Mouse (Mus musculus) G1E (cell line): ENCODE data around the gene Ltbp4. TPM values are rescaled to one million over a fixed set of nuclear protein-coding genes. Genes with fewer than 3 reads are reported as not detected.

Experiments
- ATAC-seq: 2 replicates; pipeline ENCODE4 v1.8.0; 2016; ENCODE audit warnings: mild to moderate bottlenecking; ENCODE audit not compliant: insufficient number of reproducible peaks, poor library complexity, low FRiP score, severe bottlenecking; ENCODE audit errors: extremely low read depth
- DNase-seq: peaks from one replicate; pipeline ENCODE4 v3.0.0; 2012; ENCODE audit warnings: low spot score
- H3K27me3 ChIP-seq: 2 replicates; pipeline ENCODE4 v1.6.1; 2012; ENCODE audit warnings: mild to moderate bottlenecking, low read length, inconsistent platforms; ENCODE audit not compliant: insufficient read depth
- H3K36me3 ChIP-seq: replicated peaks from 2 replicates; pipeline ENCODE3; 2012; ENCODE audit warnings: mild to moderate bottlenecking, inconsistent platforms
- H3K4me1 ChIP-seq: 2 replicates; pipeline ENCODE4 v1.6.1; 2012; ENCODE audit warnings: low read depth, low read length, inconsistent platforms, mixed read lengths; ENCODE audit not compliant: insufficient read depth
- H3K4me3 ChIP-seq: 2 replicates; pipeline ENCODE4 v1.5.1; 2012; ENCODE audit warnings: low read depth, mild to moderate bottlenecking, inconsistent platforms, low read length, moderate library complexity, mixed read lengths
- H3K9me3 ChIP-seq: replicated peaks from 2 replicates; pipeline ENCODE4 v1.6.1; 2012; ENCODE audit warnings: inconsistent platforms
- CTCF ChIP-seq: IDR thresholded peaks from 2 replicates; pipeline ENCODE4 v1.5.1; 2012; ENCODE audit warnings: low read depth, low read length, inconsistent platforms, mixed read lengths
- GATA1 ChIP-seq: IDR thresholded peaks from 2 replicates; pipeline ENCODE4 v1.6.1; 2012; ENCODE audit warnings: borderline replicate concordance, low read length, inconsistent platforms, mixed read lengths
- GATA2 ChIP-seq: IDR thresholded peaks from 2 replicates; pipeline ENCODE4 v1.6.1; 2012; ENCODE audit warnings: low read depth, low read length, inconsistent platforms, borderline replicate concordance
- POLR2AphosphoS5 ChIP-seq: IDR thresholded peaks from 2 replicates; pipeline ENCODE4 v1.6.1; 2012; ENCODE audit warnings: low read depth, low read length, inconsistent platforms; ENCODE audit not compliant: insufficient replicate concordance
- TAL1 ChIP-seq: conservative IDR thresholded peaks from 2 replicates; pipeline ENCODE4 v1.6.1; 2012; ENCODE audit warnings: low read depth, low read length, inconsistent platforms, mixed read lengths
- polyA plus RNA-seq: library from polyadenylated mRNA; stranded (reverse); fragments of >175 nt; gene quantifications from 2 replicates; pipeline ENCODE4 v1.2.3, GENCODE M21; 2012
- total RNA-seq, 2 experiments: library from RNA; stranded (forward) in 1 of 2; stranded (reverse) in 1 of 2; fragments of 200-1000 nt in 1 of 2; fragments of >200 nt in 1 of 2; fragmentation: Nextera tagmentation in 1 of 2; gene quantifications; 2 replicates each; pipeline ENCODE4 v1.2.3; 2014 to 2017

Ltbp4 gene
- total and polyA plus RNA-seq, 3 experiments = 0.16 to 9.1 (median 1.0) TPM

DNA sequence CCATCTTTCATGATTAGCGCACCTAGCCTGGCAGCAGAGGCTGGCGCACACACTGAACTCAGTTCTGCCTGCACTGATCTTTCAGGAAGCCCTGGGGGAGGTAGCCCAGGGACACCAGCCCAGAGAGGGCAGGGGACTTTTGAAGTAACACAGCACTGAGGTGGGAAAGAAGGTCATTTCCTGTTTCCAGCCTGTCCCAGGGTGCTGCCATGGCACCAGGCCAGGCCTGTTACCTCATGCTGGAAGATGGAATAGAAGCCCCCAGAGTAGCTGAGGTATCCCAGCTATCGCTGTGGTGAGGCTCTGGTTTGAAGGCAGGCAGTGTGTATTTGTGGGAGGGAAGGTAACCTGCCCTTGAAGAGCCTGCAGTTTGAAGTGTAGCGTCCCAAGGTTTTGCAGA is 62.6 kb downstream of the Ltbp4 start:
- no peak for ATAC-seq

DNA sequence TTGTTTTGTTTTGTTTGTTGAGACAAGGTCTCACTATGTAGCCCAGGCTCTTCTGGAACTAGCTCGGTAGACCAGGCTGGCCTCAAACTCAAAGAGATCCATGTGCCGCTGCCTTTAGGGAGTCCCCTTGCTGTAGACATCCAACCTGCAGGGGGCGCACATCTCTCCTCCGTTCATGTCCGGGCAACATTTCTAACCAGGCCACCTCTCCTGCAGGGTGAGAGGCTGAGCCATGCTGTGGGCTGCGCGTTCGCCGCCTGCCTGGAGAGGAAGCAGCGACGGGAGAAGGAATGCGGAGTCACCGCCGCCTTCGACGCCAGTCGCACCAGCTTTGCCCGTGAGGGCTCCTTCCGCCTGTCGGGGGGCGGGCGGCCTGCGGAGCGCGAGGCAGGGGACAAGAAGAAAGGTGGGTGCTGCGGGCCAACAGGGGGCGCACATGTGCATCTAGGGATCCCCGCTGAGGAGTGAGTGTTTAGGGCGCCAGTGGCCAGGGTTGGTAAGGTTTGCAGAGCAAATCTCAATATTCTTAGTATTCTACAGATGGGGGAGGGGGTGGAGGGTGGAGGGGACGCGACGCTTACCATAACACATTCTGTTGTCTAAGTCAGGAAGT is 63.6 kb downstream of the Ltbp4 start:
- H3K27me3 ChIP-seq = no peaks in the 10 kb centered on the region; the same call in 1 of the 2 replicates
- H3K4me1 ChIP-seq = peaks cover 19% of the 10 kb centered on the region
- no peaks in the 10 kb centered on the region for H3K9me3 ChIP-seq
- ATAC-seq (no peak), DNase-seq (no peak)
- H3K4me3 ChIP-seq = no peak overlapping the region
- no peak for TF ChIP-seq GATA1
- TF ChIP-seq CTCF = no peak
- no peak for TF ChIP-seq TAL1
- no peak for TF ChIP-seq GATA2
- no peak for TF ChIP-seq POLR2AphosphoS5
- H3K36me3 ChIP-seq = peaks cover 2% of the 10 kb centered on the region

More for the DNA sequence above, 62.6 kb downstream of the Ltbp4 start:
- TF ChIP-seq CTCF (no peak), GATA1 (no peak), GATA2 (no peak), POLR2AphosphoS5 (no peak)
- Histone ChIP-seq H3K27me3 (no peaks in the 10 kb centered on the region; the same call in 1 of the 2 replicates), H3K36me3 (peaks cover 2% of the 10 kb centered on the region), H3K4me1 (peaks cover 14% of the 10 kb centered on the region), H3K4me3 (no peak overlapping the region), H3K9me3 (no peaks in the 10 kb centered on the region)
- DNase-seq = no peak

DNA sequence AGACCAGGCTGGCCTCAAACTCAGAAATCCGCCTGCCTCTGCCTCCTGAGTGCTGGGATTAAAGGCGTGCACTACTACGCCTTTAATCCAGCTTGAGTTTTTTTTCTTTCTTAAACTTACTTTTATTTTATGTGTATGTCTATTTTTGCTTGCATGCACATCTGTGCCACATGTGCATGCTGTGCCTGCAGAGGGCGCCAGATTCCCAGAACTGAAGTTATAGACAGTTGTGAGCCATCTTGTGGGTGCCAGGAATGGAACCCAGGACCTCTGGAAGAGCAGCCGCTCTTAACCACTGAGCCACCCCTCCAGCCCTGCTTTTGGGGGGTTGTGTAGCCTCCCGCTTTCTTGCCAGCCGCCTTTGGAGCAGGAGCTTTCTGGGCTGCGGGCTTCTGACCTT is 66.1 kb downstream of the Ltbp4 start:
- Histone ChIP-seq H3K4me3 (no peak overlapping the region), H3K4me1 (peaks cover 17% of the 10 kb centered on the region), H3K36me3 (no peaks in the 10 kb centered on the region), H3K9me3 (no peaks in the 10 kb centered on the region), H3K27me3 (peaks cover 5% of the 10 kb centered on the region; the same call in 1 of the 2 replicates)
- TF ChIP-seq GATA2 (no peak), CTCF (no peak), POLR2AphosphoS5 (no peak), TAL1 (no peak), GATA1 (no peak)
- ATAC-seq = no peak
- DNase-seq = no peak

DNA sequence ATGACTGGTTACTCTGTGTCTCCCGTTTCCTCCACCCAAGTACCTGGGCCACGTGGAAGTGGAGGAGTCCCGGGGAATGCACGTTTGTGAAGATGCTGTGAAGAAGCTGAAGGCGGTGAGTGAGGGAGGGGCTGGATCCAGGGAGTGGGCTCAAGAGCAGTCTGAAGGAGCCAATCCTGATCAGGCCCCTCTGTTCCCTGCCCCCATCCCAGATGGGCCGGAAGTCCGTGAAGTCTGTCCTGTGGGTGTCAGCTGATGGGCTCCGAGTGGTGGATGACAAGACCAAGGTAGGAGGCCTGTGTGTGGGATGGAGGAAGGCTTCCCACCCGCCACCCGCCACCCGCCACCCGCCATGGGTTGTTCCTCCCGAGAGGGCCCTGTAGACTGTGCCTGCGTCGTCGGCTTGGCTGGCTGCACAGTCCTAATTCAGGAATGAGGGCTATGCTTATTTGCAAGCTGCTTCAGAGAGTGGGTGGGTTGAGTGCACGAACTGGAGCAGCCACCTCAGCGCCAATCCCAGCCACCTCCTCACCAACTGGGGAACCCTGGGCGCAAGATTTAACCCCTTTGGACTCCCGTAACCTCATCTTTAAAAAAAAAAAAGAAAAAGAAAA is 70.9 kb downstream of the Ltbp4 start:
- Histone ChIP-seq H3K4me3 (no peak overlapping the region), H3K9me3 (no peaks in the 10 kb centered on the region), H3K27me3 (peaks cover 9% of the 10 kb centered on the region; the same call in 1 of the 2 replicates), H3K36me3 (peaks cover 3% of the 10 kb centered on the region), H3K4me1 (peaks cover 10% of the 10 kb centered on the region)
- no peak for DNase-seq
- TF ChIP-seq GATA1 = no peak
- TF ChIP-seq POLR2AphosphoS5 = no peak
- no peak for TF ChIP-seq TAL1
- TF ChIP-seq CTCF = no peak
- TF ChIP-seq GATA2 = no peak
- no peak for ATAC-seq

DNA sequence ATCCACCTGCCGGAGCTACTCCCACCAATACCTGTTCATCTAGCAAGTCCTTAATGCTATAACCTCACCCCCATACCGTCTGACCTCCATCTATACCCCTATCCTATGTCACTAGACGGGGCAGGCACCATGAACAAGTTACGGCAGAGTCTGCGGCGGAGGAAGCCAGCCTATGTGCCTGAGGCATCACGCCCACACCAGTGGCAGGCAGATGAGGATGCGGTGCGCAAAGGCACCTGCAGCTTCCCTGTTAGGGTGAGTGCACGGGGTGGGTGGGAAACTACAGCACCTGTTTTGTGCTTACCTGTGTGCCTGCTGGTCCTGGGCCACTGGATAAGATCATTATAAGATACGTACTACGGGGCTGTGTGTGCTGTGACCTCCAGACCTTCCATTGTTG is 72.7 kb downstream of the Ltbp4 start:
- Histone ChIP-seq H3K4me3 (peak overlapping the region; percentile 36; the same call in 1 of the 2 replicates), H3K36me3 (peaks cover 3% of the 10 kb centered on the region), H3K9me3 (no peaks in the 10 kb centered on the region), H3K4me1 (peaks cover 17% of the 10 kb centered on the region), H3K27me3 (peaks cover 12% of the 10 kb centered on the region; the same call in 1 of the 2 replicates)
- TF ChIP-seq GATA2 = no peak
- no peak for TF ChIP-seq TAL1
- no peak for TF ChIP-seq GATA1
- no peak for TF ChIP-seq POLR2AphosphoS5
- no peak for TF ChIP-seq CTCF
- DNase-seq (no peak), ATAC-seq (no peak)

DNA sequence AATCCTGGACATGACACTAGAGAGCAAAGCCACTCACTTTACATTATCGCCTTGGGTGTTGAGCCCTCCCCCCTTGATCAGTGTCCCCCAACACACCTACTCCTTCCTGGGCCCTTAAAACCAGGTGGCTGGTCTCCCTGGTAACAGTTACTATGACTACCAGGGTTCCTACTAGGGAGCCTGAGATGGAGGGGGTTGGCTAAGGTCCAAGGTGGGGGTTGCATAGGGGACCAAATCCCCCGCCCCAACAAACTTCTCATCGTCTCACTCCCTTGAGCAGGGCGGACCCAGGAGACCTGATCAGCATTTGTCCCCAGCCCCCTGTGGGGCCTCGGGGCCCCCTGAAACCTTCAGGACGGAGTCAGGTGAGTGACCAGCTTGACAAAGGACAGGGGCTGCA is 75.6 kb downstream of the Ltbp4 start:
- ATAC-seq (no peak), DNase-seq (no peak)
- peaks cover 37% of the 10 kb centered on the region for H3K4me1 ChIP-seq
- no peaks in the 10 kb centered on the region for H3K9me3 ChIP-seq
- no peak for TF ChIP-seq TAL1
- TF ChIP-seq GATA1 = no peak
- no peak for TF ChIP-seq GATA2
- TF ChIP-seq POLR2AphosphoS5 = no peak
- no peak for TF ChIP-seq CTCF
- no peak overlapping the region for H3K4me3 ChIP-seq
- peaks cover 18% of the 10 kb centered on the region; the same call in 1 of the 2 replicates for H3K27me3 ChIP-seq
- H3K36me3 ChIP-seq = peaks cover 12% of the 10 kb centered on the region
